In the genomic region with DNA sequence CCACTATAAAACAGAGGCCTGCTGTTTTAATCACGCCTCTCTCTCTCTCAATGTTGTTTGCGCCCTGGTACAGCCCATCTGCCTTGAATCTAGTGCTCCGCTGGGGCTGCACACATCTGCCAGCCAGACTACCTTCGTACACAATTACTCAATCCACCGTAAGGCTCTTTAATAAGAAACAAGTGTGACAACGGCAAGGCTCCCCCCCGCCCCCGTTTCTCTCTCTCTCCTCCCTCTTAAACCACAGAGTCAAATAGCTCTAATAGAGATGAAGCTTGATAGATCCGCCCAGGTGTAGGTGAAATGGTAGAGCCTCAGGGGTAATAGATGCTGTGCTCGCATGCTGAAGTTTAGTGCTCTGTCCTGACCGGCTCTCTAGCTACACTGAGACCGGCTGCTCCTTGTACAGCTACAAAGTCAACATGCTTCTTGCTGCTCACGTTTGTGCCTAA, we compare ENCODE assay signal across 8 mouse cellular contexts. TPM values are rescaled to one million over a fixed set of nuclear protein-coding genes. Genes with fewer than 3 reads are reported as not detected.
A peak's percentile ranks its signal among the peaks of the same experiment; 100 is the strongest.
DNase-seq lines count a peak whose midpoint lies in the region; ATAC-seq and TF ChIP-seq lines count a peak whose summit lies in the region.

A gene (plus strand): TSS at position 174 of the 452 bp plus-strand sequence.

- no peaks in the 10 kb centered on the region for H3K9me3 ChIP-seq in kidney, embryonic 16.5 days (ENCODE audit: low read length)
- no peaks in the 10 kb centered on the region for H3K9me3 ChIP-seq in hindbrain, embryonic 13.5 days
- no peaks in the 10 kb centered on the region for H3K9me3 ChIP-seq in midbrain, embryonic 15.5 days

- no peaks in the 10 kb centered on the region for H3K36me3 ChIP-seq in kidney, embryonic 16.5 days (ENCODE audit: insufficient read depth, low read length)
- H3K36me3 ChIP-seq in hindbrain, embryonic 13.5 days: no peaks in the 10 kb centered on the region
- no peaks in the 10 kb centered on the region for H3K36me3 ChIP-seq in midbrain, embryonic 15.5 days (replicated peaks)

- peak within 1 kb of the TSS; percentile 39 for H3K4me2 ChIP-seq in kidney, embryonic 16.5 days (replicated peaks; ENCODE audit: low read depth, low read length)
- H3K4me2 ChIP-seq in hindbrain, embryonic 13.5 days: peak within 1 kb of the TSS; percentile 34
- peak within 1 kb of the TSS; percentile 39 for H3K4me2 ChIP-seq in midbrain, embryonic 15.5 days

- TF ChIP-seq POLR2A in brain, embryonic 14.5 days (IDR thresholded peaks at IDR 0.05; ENCODE audit: borderline replicate concordance, extremely low read depth, insufficient read depth, insufficient read length, poor library complexity, severe bottlenecking): no peak

- no peak for DNase-seq in kidney, postnatal 36 days
- peak; percentile 47 for DNase-seq in brain, embryonic 14.5 days (ENCODE audit: low read depth)
- no peak for DNase-seq in adrenal gland, adult 2 months
- no peak for DNase-seq in right cerebral cortex, adult 2 months (ENCODE audit: low spot score in 2 of 2)

- no peak within 1 kb of the TSS for H3K27ac ChIP-seq in kidney, embryonic 16.5 days (ENCODE audit: low read length)
- no peak within 1 kb of the TSS; the same call in 1 of the 2 replicates for H3K27ac ChIP-seq in hindbrain, embryonic 13.5 days
- no peak within 1 kb of the TSS for H3K27ac ChIP-seq in midbrain, embryonic 15.5 days

- WGBS in kidney, embryonic 16.5 days: 39% methylated on average over 13 of the region's 13 CpGs
- 42% methylated on average over 13 of the region's 13 CpGs for WGBS in hindbrain, embryonic 13.5 days
- WGBS in midbrain, embryonic 15.5 days: 52% methylated on average over 13 of the region's 13 CpGs

- ATAC-seq in kidney, embryonic 16.5 days (ENCODE audit: low FRiP score, low TSS enrichment): peak; percentile 82
- ATAC-seq in hindbrain, embryonic 13.5 days (ENCODE audit: low FRiP score): peak; percentile 93
- peak; percentile 90 for ATAC-seq in midbrain, embryonic 15.5 days (replicated peaks)
- no peak for ATAC-seq in cerebellum, adult (ENCODE audit: insufficient number of reproducible peaks, low FRiP score, low TSS enrichment)

- no peak within 1 kb of the TSS for H3K4me3 ChIP-seq in kidney, embryonic 16.5 days (ENCODE audit: low read length)
- H3K4me3 ChIP-seq in hindbrain, embryonic 13.5 days: no peak within 1 kb of the TSS
- H3K4me3 ChIP-seq in midbrain, embryonic 15.5 days: peak within 1 kb of the TSS; percentile 12; the same call in 1 of the 2 replicates

- no peak for TF ChIP-seq CTCF in brain, embryonic 14.5 days (IDR thresholded peaks at IDR 0.05; ENCODE audit: borderline replicate concordance, extremely low read depth, insufficient read depth, insufficient read length)

- peaks cover 10% of the 10 kb centered on the region for H3K4me1 ChIP-seq in kidney, embryonic 16.5 days (ENCODE audit: insufficient read depth, low read length)
- peaks cover 9% of the 10 kb centered on the region; the same call in 1 of the 2 replicates for H3K4me1 ChIP-seq in hindbrain, embryonic 13.5 days (replicated peaks)
- H3K4me1 ChIP-seq in midbrain, embryonic 15.5 days: no peaks in the 10 kb centered on the region

- no peak within 1 kb of the TSS; the same call in 1 of the 2 replicates for H3K9ac ChIP-seq in kidney, embryonic 16.5 days (replicated peaks; ENCODE audit: low read length)
- no peak within 1 kb of the TSS for H3K9ac ChIP-seq in hindbrain, embryonic 13.5 days
- no peak within 1 kb of the TSS for H3K9ac ChIP-seq in midbrain, embryonic 15.5 days

- no peaks in the 10 kb centered on the region for H3K27me3 ChIP-seq in kidney, embryonic 16.5 days (ENCODE audit: insufficient read depth, low read length)
- H3K27me3 ChIP-seq in hindbrain, embryonic 13.5 days: no peaks in the 10 kb centered on the region
- no peaks in the 10 kb centered on the region for H3K27me3 ChIP-seq in midbrain, embryonic 15.5 days (replicated peaks)

RNA-seq across cellular contexts. Expression of the gene that starts here (rescaled TPM):
- 24.1 and 25.1 TPM in 2 replicates for polyA plus RNA-seq in kidney, embryonic 16.5 days (2015; fragmentation: Nextera tagmentation; extraction: Ambion mirVana)
- polyA plus RNA-seq in brain, embryonic 14.5 days (2012; rRNA removed): 6.9 and 13.3 TPM in 2 replicates
- polyA plus RNA-seq in hindbrain, embryonic 13.5 days (2015; fragmentation: Nextera tagmentation; extraction: Ambion mirVana): 17.5 and 19.9 TPM in 2 replicates
- polyA plus RNA-seq in midbrain, embryonic 15.5 days (2015; fragmentation: Nextera tagmentation; extraction: Ambion mirVana): 6.9 and 8.5 TPM in 2 replicates
- under 1 TPM; 0.40 to 0.86 TPM for total RNA-seq in adrenal gland, adult 2 months (2021)
- polyA plus RNA-seq in adrenal gland, adult 2 months (2012; rRNA removed): 0.03 and 0.11 TPM in 2 replicates
